Mouse (Mus musculus): ENCODE data around the gene Bcam.

- TF ChIP-seq CTCF (IDR thresholded peaks at IDR 0.05; ENCODE audit: low read depth) (no peak), EP300 (IDR thresholded peaks at IDR 0.05; ENCODE audit: low read depth) (no peak)
Measured at GRCm38 (mm10) chr7:19755008-19755407, 15.8 kb downstream of the Bcam start.
